Mouse (Mus musculus): ENCODE measurements at regions not wholly inside any gene's neighbourhood (a gene's known extent, or its start where the extent isn't known, plus 50 kb on each side); places are given as distances from the start of the nearest gene placed in this dataset.

- TF ChIP-seq CTCF (IDR thresholded peaks at IDR 0.05; ENCODE audit: extremely low read depth, insufficient read length, insufficient replicate concordance, low read depth, low read length) = no peak
- no peak for TF ChIP-seq POLR2A (IDR thresholded peaks at IDR 0.05; ENCODE audit: low read depth, low read length)
Measured at GRCm38 (mm10) chr1:120842596-120842995, 240.4 kb downstream of the En1 start.

Data from small intestine, adult 2 months (tissue).